Mouse (Mus musculus) spleen, adult 2 months (tissue): ENCODE results near the gene Vps72.
"Not testable (repeated sequence)": the region's sequence is repeated elsewhere in the genome, so short reads cannot be mapped to it uniquely, and the experiment has no call there.

Experiments
- CTCF ChIP-seq: fragments of 200-500 bp; IDR thresholded peaks from 2 replicates; pipeline ENCODE4 v1.5.1; 2011; ENCODE audit warnings: mild to moderate bottlenecking, inconsistent platforms; ENCODE audit not compliant: insufficient read depth, insufficient read length, insufficient replicate concordance; ENCODE audit errors: extremely low read depth
- POLR2A ChIP-seq: fragments of 200-500 bp; IDR thresholded peaks from 2 replicates; pipeline ENCODE4 v1.6.1; 2011; ENCODE audit warnings: low read depth, low read length, inconsistent platforms

GRCm38 (mm10) chr3:95132389-95132788 is 21.6 kb downstream of the Vps72 start:
- TF ChIP-seq CTCF, POLR2A: not testable (repeated sequence)
